Mouse (Mus musculus) layer of hippocampus, postnatal 10 days (tissue): ENCODE results near the gene Gm20388. TPM values are rescaled to one million over a fixed set of nuclear protein-coding genes. Genes with fewer than 3 reads are reported as not detected.
A peak's percentile ranks its signal among the peaks of the same experiment; 100 is the strongest.

ENCODE experiments used
- DNase-seq, 2 experiments: peaks; one replicate each; pipeline ENCODE4 v3.0.0; 2021; ENCODE audit warnings: low spot score in 2 of 2
- total RNA-seq, 2 experiments: library from RNA; stranded (reverse); gene quantifications; 2 replicates each; pipeline ENCODE4 v1.2.3; 2021

The Gm20388 gene
- total RNA-seq, 2 experiments from 2014 or later = not detected

- DNase-seq = no peak
Measured at GRCm38 (mm10) chr8:122430058-122430636, 2519.5 kb downstream of the Gm20388 start.

- DNase-seq = no peak
Measured at GRCm38 (mm10) chr8:122430646-122431045, 2520.0 kb downstream of the Gm20388 start.

GRCm38 (mm10) chr8:122431694-122432442, 2521.2 kb downstream of the Gm20388 start:
- DNase-seq = no peak

- DNase-seq = peak in 1 of 2 experiments; percentile 46
Measured at GRCm38 (mm10) chr8:122432443-122433268, 2522.0 kb downstream of the Gm20388 start, which contains the start of gene Cyba. Cyba (minus strand) TSS chr8:122432930.

GRCm38 (mm10) chr8:122433269-122433905, 2522.7 kb downstream of the Gm20388 start:
- no peak for DNase-seq

GRCm38 (mm10) chr8:122435375-122435774, 2524.7 kb downstream of the Gm20388 start:
- DNase-seq = no peak

- no peak for DNase-seq
Measured at GRCm38 (mm10) chr8:122436146-122436545, 2525.5 kb downstream of the Gm20388 start.

- no peak for DNase-seq
Measured at GRCm38 (mm10) chr8:122436586-122437125, 2526.0 kb downstream of the Gm20388 start.

GRCm38 (mm10) chr8:122437708-122438331, 2527.2 kb downstream of the Gm20388 start:
- DNase-seq = no peak

GRCm38 (mm10) chr8:122439336-122439735, 2528.7 kb downstream of the Gm20388 start:
- DNase-seq = no peak

- DNase-seq = no peak
Measured at GRCm38 (mm10) chr8:122441326-122441725, 2530.7 kb downstream of the Gm20388 start.

- no peak for DNase-seq
Measured at GRCm38 (mm10) chr8:122442356-122442755, 2531.7 kb downstream of the Gm20388 start.

GRCm38 (mm10) chr8:122442781-122443180, 2532.1 kb downstream of the Gm20388 start:
- DNase-seq = peak in 1 of 2 experiments; percentile 36

- DNase-seq = peak; percentile 98 to 99
Measured at GRCm38 (mm10) chr8:122443262-122444006, 2532.8 kb downstream of the Gm20388 start, which contains the start of gene Mvd. Mvd (minus strand) TSS chr8:122443422.

- DNase-seq = peak; percentile 87 to 88
Measured at GRCm38 (mm10) chr8:122444058-122444748, 2533.6 kb downstream of the Gm20388 start.

GRCm38 (mm10) chr8:122445203-122445602, 2534.6 kb downstream of the Gm20388 start:
- no peak for DNase-seq

GRCm38 (mm10) chr8:122451161-122451703, 2540.6 kb downstream of the Gm20388 start:
- no peak for DNase-seq

- no peak for DNase-seq
Measured at GRCm38 (mm10) chr8:122452154-122452553, 2541.5 kb downstream of the Gm20388 start.

GRCm38 (mm10) chr8:122454409-122454808, 2543.8 kb downstream of the Gm20388 start:
- no peak for DNase-seq
